Mouse (Mus musculus) frontal cortex, postnatal 10 days (tissue): ENCODE results near the gene Tbc1d9.
"Not testable (repeated sequence)": the region's sequence is repeated elsewhere in the genome, so short reads cannot be mapped to it uniquely, and the experiment has no call there.

Source experiments
- DNase-seq, 2 experiments: peaks; one replicate each; pipeline ENCODE4 v3.0.0; 2022; ENCODE audit warnings: low spot score in 2 of 2, mixed read lengths in 1 of 2

Gene Tbc1d9

GRCm38 (mm10) chr8:83233099-83233498 lies 67.9 kb downstream of the Tbc1d9 start:
- DNase-seq: no peak

GRCm38 (mm10) chr8:83239341-83239740 lies 74.2 kb downstream of the Tbc1d9 start:
- DNase-seq: no peak

GRCm38 (mm10) chr8:83244151-83244550 lies 79.0 kb downstream of the Tbc1d9 start:
- peak; percentile 30 to 34 for DNase-seq

- DNase-seq: no peak
Observed at GRCm38 (mm10) chr8:83250858-83251257, 85.7 kb downstream of the Tbc1d9 start.

GRCm38 (mm10) chr8:83251362-83252246 lies 86.5 kb downstream of the Tbc1d9 start:
- no peak for DNase-seq

- no peak for DNase-seq
Observed at GRCm38 (mm10) chr8:83252791-83253190, 87.6 kb downstream of the Tbc1d9 start.

- DNase-seq: no peak
Observed at GRCm38 (mm10) chr8:83257631-83258030, 92.5 kb downstream of the Tbc1d9 start.

GRCm38 (mm10) chr8:83260418-83261215 lies 95.5 kb downstream of the Tbc1d9 start:
- DNase-seq: peak in 1 of 2 experiments; percentile 42

- DNase-seq: no peak
Observed at GRCm38 (mm10) chr8:83271172-83271571, 106.0 kb downstream of the Tbc1d9 start.

GRCm38 (mm10) chr8:83272464-83272863 lies 107.3 kb downstream of the Tbc1d9 start:
- DNase-seq: no peak

GRCm38 (mm10) chr8:83274470-83274869 lies 109.3 kb downstream of the Tbc1d9 start:
- DNase-seq: no peak

- no peak for DNase-seq
Observed at GRCm38 (mm10) chr8:83278431-83278830, 113.3 kb downstream of the Tbc1d9 start.

- DNase-seq: no peak
Observed at GRCm38 (mm10) chr8:83285391-83285790, 120.2 kb downstream of the Tbc1d9 start.

- no peak for DNase-seq
Observed at GRCm38 (mm10) chr8:83290176-83290575, 125.0 kb downstream of the Tbc1d9 start, which contains the start of gene Ucp1. TSS of gene Ucp1 (plus strand) at chr8:83290352.

- DNase-seq: no peak
Observed at GRCm38 (mm10) chr8:83297375-83297774, 132.2 kb downstream of the Tbc1d9 start.

GRCm38 (mm10) chr8:83300135-83300534 lies 135.0 kb downstream of the Tbc1d9 start:
- no peak for DNase-seq

GRCm38 (mm10) chr8:83304946-83305345 lies 139.8 kb downstream of the Tbc1d9 start:
- DNase-seq: no peak

GRCm38 (mm10) chr8:83309836-83310235 lies 144.7 kb downstream of the Tbc1d9 start:
- no peak for DNase-seq

- DNase-seq: not testable (repeated sequence)
Observed at GRCm38 (mm10) chr8:83315084-83315483, 149.9 kb downstream of the Tbc1d9 start.

- no peak for DNase-seq
Observed at GRCm38 (mm10) chr8:83315691-83316090, 150.5 kb downstream of the Tbc1d9 start.

- DNase-seq: no peak
Observed at GRCm38 (mm10) chr8:83320543-83320942, 155.4 kb downstream of the Tbc1d9 start.

GRCm38 (mm10) chr8:83322374-83322773 lies 157.2 kb downstream of the Tbc1d9 start:
- DNase-seq: no peak
